Mouse (Mus musculus) stomach, embryonic 16.5 days (tissue): Measurements from ENCODE around the gene Med11. TPM values are rescaled to one million over a fixed set of nuclear protein-coding genes. Genes with fewer than 3 reads are reported as not detected.
"Not testable (repeated sequence)": the region's sequence is repeated elsewhere in the genome, so short reads cannot be mapped to it uniquely, and the experiment has no call there.

ENCODE experiments used
- ATAC-seq: fragments of 200-750 bp; cut with Nextera tagmentation; 2 replicates; pipeline ENCODE4 v1.8.0; 2017; ENCODE audit warnings: moderate number of reproducible peaks, moderate TSS enrichment; ENCODE audit not compliant: insufficient read depth, low FRiP score
- H3K27ac ChIP-seq: fragments of 300-500 bp; sonication (generic); 2 replicates; pipeline ENCODE4 v1.5.1; 2014; ENCODE audit warnings: low read length
- H3K27me3 ChIP-seq: fragments of 300-500 bp; sonication (generic); 2 replicates; pipeline ENCODE4 v1.6.1; 2014; ENCODE audit warnings: low read length, control low read depth, mixed read lengths; ENCODE audit not compliant: control insufficient read depth, insufficient read depth
- H3K36me3 ChIP-seq: fragments of 300-500 bp; sonication (generic); 2 replicates; pipeline ENCODE4 v1.6.1; 2014; ENCODE audit warnings: low read length; ENCODE audit not compliant: control insufficient read depth, insufficient read depth
- H3K4me1 ChIP-seq: fragments of 300-500 bp; sonication (generic); 2 replicates; pipeline ENCODE4 v1.6.1; 2014; ENCODE audit warnings: low read length, control low read depth, mixed read lengths; ENCODE audit not compliant: control insufficient read depth, insufficient read depth
- H3K4me2 ChIP-seq: fragments of 300-500 bp; sonication (generic); 2 replicates; pipeline ENCODE4 v1.6.1; 2014; ENCODE audit warnings: low read depth, low read length, mixed read lengths
- H3K4me3 ChIP-seq: fragments of 300-500 bp; sonication (generic); replicated peaks from 2 replicates; pipeline ENCODE4 v1.5.1; 2014; ENCODE audit warnings: mild to moderate bottlenecking, low read length
- H3K9ac ChIP-seq: fragments of 300-500 bp; sonication (generic); 2 replicates; pipeline ENCODE4 v1.6.1; 2014; ENCODE audit warnings: low read length
- H3K9me3 ChIP-seq: fragments of 300-500 bp; sonication (generic); replicated peaks from 2 replicates; pipeline ENCODE4 v1.6.1; 2016; ENCODE audit warnings: low read length, control low read depth; ENCODE audit not compliant: control insufficient read depth
- WGBS: fragments of 180-500 bp; shearing (Covaris S2); extraction: QIAGEN DNeasy Blood & Tissue Kit; methylation state at CpG from one replicate; pipeline ENCODE4 v1.1.7; 2014; 5-methylcytosine and 5-hydroxymethylcytosine counted together
- polyA plus RNA-seq: library from polyadenylated mRNA; unstranded; fragments of >200 nt; fragmentation: Nextera tagmentation; extraction: Ambion mirVana; gene quantifications from 2 replicates; pipeline ENCODE4 v1.2.1, GENCODE M21; 2015

The Med11 gene
- polyA plus RNA-seq, 1 experiment from 2014 or later = 37.9 TPM

DNA sequence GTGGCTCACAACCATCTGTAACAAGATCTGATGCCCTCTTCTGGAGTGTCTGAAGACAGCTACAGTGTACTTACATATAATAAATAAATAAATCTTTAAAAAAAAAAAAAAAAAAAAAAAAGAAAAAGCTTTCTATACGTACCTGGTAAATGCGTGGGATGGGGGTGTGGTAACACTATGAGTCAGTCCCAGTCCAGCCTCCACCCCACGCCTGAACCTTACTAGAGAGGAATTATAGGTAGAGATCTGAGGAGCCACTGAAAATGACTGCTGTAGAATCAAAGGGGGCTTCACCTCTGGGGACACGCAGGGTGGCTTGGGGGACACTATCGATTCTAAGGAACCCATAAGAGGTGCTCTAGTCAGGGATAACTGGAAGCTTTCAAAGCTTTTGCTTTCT, 21.6 kb downstream of the Med11 start:
- 82% methylated on average over 5 of the region's 5 CpGs for WGBS
- not testable (repeated sequence) for H3K4me3 ChIP-seq, H3K9ac ChIP-seq, H3K36me3 ChIP-seq, H3K27me3 ChIP-seq, H3K4me1 ChIP-seq, H3K9me3 ChIP-seq, ATAC-seq, H3K4me2 ChIP-seq, H3K27ac ChIP-seq

DNA sequence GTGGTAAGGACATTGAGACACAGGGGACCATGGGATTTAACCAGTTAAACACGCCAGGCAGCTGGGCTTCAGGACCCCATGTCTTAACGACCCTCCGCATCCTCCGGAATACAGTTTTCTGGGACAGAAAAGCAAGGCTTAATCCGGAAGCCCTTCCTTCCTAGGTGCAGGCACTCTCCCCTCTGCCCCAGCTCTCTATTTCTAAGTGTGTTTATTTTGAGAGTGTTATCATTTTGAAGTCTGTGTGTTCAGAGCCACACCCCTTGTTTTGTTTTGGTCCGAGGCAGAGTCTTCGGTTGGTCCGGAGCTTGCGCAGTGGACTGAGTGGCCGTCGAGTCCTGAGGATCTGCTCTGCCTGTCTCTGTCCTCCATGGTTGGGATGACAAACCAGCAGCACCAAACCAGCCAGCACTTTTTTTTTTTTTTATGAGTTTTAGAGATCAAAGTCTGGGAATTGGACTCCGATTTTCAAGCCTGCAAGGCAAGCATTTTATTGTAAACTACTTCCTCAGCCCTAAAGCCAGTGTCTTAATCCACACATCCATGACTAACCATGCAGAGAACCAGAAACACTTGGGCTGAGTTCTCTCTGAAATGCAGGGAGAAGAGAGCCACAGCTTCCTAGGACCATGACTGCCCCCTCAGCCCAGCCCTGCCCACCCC, 23.3 kb downstream of the Med11 start:
- no peak for ATAC-seq
- 57% methylated on average over 12 of the region's 12 CpGs for WGBS

DNA sequence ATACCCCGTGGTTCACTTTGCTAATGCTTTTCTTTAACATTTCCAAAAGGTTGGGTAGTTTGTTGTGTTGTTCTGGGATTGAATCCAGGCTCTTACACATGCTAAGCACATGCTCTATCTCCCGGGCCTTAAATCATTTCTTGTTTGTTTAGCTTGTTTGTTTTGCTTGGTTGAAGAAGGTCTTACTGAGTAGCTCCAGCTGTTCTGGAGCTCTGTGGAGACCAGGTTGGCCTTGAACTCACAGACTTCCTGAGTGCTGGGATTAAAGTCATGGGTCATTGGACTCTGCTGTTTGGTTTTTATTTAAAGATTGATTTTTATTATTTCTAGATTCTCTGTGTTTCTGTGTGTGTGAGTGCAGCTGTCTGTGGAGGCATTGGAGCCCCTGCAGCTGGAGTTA, 33.8 kb downstream of the Med11 start:
- H3K9me3 ChIP-seq = no peaks in the 10 kb centered on the region
- H3K9ac ChIP-seq = no peak overlapping the region
- no peaks in the 10 kb centered on the region for H3K36me3 ChIP-seq
- no peak for ATAC-seq
- no peak overlapping the region for H3K4me2 ChIP-seq
- H3K4me1 ChIP-seq = no peaks in the 10 kb centered on the region
- H3K4me3 ChIP-seq = no peak overlapping the region
- WGBS = 34% methylated on average over 2 of the region's 2 CpGs
- H3K27ac ChIP-seq = no peak overlapping the region
- no peaks in the 10 kb centered on the region for H3K27me3 ChIP-seq

More for the DNA sequence above, 23.3 kb downstream of the Med11 start:
- no peaks in the 10 kb centered on the region for H3K36me3 ChIP-seq
- no peak overlapping the region for H3K9ac ChIP-seq
- no peaks in the 10 kb centered on the region for H3K4me1 ChIP-seq
- 0 out of 2 replicates have a peak overlapping the region, but pooled peaks have one; percentile 1 for H3K4me2 ChIP-seq
- no peaks in the 10 kb centered on the region for H3K27me3 ChIP-seq
- no peak overlapping the region for H3K27ac ChIP-seq
- no peak overlapping the region for H3K4me3 ChIP-seq
- no peaks in the 10 kb centered on the region for H3K9me3 ChIP-seq

DNA sequence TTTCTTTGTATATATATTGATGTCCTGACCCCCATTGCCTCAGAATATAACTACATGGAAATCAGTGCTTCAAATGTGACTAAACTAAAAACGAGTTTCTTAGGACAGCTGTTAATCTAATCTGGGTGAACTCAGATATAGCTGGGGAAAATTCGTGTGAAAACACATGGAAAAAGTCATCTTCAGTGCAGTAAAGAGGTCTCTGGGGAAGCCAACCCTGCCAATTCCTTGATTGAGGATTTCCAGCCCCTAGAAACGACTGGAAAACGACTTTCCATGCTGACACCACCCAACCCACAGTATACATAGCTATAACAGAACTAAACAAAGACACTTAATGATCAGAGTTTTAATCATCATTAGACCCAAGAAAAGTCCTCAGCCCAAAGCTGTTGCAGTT, 36.1 kb downstream of the Med11 start:
- H3K4me1 ChIP-seq = no peaks in the 10 kb centered on the region
- 35% methylated on average over 4 of the region's 4 CpGs for WGBS
- H3K27ac ChIP-seq = no peak overlapping the region
- no peak for ATAC-seq
- H3K36me3 ChIP-seq = no peaks in the 10 kb centered on the region
- H3K27me3 ChIP-seq = no peaks in the 10 kb centered on the region
- 0 out of 2 replicates have a peak, but pooled peaks cover 3% of the 10 kb centered on the region for H3K9me3 ChIP-seq
- no peak overlapping the region for H3K4me2 ChIP-seq
- H3K9ac ChIP-seq = no peak overlapping the region
- no peak overlapping the region for H3K4me3 ChIP-seq

DNA sequence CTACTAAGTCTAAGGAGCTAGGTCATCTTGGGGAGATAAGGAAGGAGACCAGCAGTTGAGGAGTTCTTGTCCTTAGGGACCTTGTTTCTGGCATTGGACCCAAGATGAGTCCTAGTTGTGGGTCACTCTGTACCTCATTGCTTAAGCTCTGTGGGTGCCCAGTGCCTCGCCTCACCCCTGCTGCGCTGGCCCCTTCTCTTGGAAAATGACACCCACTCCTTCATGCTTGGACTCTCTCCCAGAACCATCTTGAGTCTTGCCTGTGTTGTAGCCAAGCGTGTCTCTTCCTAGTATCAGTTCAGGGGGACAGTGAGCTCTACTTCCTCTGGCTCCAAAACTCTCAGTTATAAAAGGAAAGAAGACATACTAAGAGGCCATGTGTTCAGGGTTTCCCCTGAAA, 37.4 kb downstream of the Med11 start:
- Histone ChIP-seq H3K4me1 (no peaks in the 10 kb centered on the region), H3K36me3 (no peaks in the 10 kb centered on the region), H3K4me2 (no peak overlapping the region), H3K9me3 (0 out of 2 replicates have a peak, but pooled peaks cover 3% of the 10 kb centered on the region), H3K27ac (no peak overlapping the region), H3K27me3 (no peaks in the 10 kb centered on the region), H3K4me3 (no peak overlapping the region), H3K9ac (no peak overlapping the region)
- no peak for ATAC-seq
- WGBS = 87% methylated on average over 3 of the region's 3 CpGs

DNA sequence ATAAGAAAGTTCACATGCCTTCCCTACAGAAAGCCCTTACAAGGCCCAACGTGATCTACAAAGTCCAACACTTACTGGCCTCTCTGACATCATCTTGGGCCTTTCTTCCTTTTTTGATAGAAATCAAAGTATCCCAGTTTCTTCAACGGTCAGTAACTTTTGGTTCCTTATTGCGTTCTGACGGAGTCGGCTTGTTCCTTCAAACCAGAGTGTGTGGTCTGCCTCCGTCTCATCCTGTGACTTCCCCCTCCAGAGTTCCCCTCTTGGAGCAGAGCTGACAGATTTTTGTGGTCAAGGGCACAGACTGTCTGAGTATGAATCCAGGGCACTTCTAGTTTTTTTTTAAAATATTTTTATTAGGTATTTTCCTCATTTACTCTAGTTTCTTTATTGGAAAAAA, 38.0 kb downstream of the Med11 start:
- ATAC-seq = no peak
- Histone ChIP-seq H3K4me3 (no peak overlapping the region), H3K9ac (no peak overlapping the region), H3K4me2 (no peak overlapping the region), H3K9me3 (0 out of 2 replicates have a peak, but pooled peaks cover 3% of the 10 kb centered on the region), H3K27me3 (no peaks in the 10 kb centered on the region), H3K4me1 (no peaks in the 10 kb centered on the region), H3K36me3 (no peaks in the 10 kb centered on the region), H3K27ac (no peak overlapping the region)
- 82% methylated on average over 6 of the region's 6 CpGs for WGBS

DNA sequence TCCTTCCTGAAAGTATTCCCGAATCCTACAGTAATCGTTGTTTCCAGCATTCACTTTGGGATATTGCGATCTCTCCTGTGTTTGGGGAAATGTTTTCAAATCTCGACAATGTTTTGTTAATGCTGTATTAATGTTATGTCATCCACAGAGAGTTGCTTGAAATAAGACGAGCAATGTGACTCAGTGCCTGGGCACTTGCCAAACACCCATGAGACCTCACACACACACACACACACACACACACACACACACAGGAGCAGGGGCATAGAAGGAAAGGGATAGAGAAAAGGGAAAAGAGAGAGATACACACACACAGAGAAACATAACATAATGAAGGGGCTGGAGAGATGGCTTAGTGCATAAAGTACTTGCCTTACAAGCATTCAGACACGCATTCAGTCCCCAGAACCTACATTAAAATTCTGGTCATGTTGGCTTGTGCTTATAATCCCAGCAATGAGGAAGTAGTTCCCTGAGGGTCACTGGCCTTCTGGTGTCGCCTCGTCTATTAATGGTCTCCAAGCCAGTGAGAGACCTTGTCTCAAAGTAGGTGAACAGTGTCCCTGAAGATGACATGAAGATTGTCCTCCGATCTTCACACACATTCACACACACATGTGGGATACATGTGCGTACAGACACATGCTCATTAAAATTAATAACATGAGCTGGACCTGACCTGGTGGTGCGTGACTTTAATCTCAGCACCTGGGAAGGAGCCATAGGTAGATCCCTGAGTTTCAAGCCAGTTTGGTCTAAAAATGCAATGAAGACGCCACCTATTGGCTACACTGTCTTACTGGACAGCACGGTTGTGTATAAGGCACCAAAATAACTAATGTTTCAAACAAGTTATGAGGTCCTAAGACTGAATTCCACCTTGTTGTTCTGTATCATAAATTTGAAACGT, 48.1 kb downstream of the Med11 start:
- no peaks in the 10 kb centered on the region for H3K4me1 ChIP-seq
- H3K36me3 ChIP-seq = no peaks in the 10 kb centered on the region
- WGBS = 63% methylated on average over 14 of the region's 14 CpGs
- H3K9ac ChIP-seq = no peak overlapping the region
- no peaks in the 10 kb centered on the region for H3K9me3 ChIP-seq
- no peak overlapping the region for H3K4me3 ChIP-seq
- ATAC-seq = peak; percentile 44; the same call in 1 of the 2 replicates
- H3K27ac ChIP-seq = peak overlapping the region; percentile 38; the same call in 1 of the 2 replicates
- H3K4me2 ChIP-seq = no peak overlapping the region
- no peaks in the 10 kb centered on the region for H3K27me3 ChIP-seq

DNA sequence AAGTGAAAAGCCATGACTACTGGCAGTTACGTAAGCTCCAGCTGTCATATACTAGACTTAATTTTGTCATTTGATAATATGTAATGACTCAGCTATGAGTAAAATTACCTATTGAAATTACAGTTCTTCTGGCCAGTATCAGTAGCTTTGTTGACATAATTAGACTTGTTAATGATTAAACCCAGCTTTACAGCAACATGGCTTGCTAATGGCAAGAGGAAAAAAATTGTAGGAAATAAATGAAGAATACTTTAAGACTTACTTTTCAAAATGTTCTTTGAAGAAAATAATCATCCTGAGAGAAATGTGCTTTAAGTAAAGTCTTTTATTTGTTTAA, 48.7 kb downstream of the Med11 start:
- no peak overlapping the region for H3K27ac ChIP-seq
- H3K36me3 ChIP-seq = no peaks in the 10 kb centered on the region
- ATAC-seq = peak; percentile 53; the same call in 1 of the 2 replicates
- H3K9ac ChIP-seq = no peak overlapping the region
- no peaks in the 10 kb centered on the region for H3K27me3 ChIP-seq
- no peak overlapping the region for H3K4me3 ChIP-seq
- no peak overlapping the region for H3K4me2 ChIP-seq
- no peaks in the 10 kb centered on the region for H3K4me1 ChIP-seq
- H3K9me3 ChIP-seq = no peaks in the 10 kb centered on the region
- 57% methylated on average over 1 of the region's 1 CpGs for WGBS

DNA sequence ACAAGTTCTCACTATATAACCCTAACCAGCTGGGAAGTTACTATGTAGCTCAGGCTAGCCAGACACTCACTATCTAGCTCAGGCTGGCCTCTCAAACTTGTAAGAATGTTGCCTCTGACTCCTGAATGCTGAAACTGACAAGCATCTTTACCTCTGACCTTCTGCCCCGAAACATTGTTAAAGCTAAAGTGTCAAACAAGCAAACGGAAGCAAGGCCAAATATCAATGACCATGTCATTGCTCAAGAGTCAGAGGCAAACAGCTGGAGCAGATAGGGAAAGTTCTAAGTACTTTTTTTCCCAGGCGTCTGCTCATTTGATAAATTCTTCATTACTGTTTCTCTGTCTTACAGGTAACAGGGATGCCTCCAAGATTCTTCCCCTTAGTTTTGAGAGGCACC, 50.3 kb downstream of the Med11 start:
- Histone ChIP-seq H3K36me3 (no peaks in the 10 kb centered on the region), H3K27me3 (no peaks in the 10 kb centered on the region), H3K9me3 (no peaks in the 10 kb centered on the region), H3K4me2 (no peak overlapping the region), H3K4me3 (no peak overlapping the region), H3K27ac (no peak overlapping the region), H3K9ac (no peak overlapping the region), H3K4me1 (no peaks in the 10 kb centered on the region)
- no peak for ATAC-seq
- 41% methylated on average over 3 of the region's 3 CpGs for WGBS
